Mouse (Mus musculus) kidney, embryonic 14.5 days (tissue): ENCODE data around the gene Jmy. TPM values are rescaled to one million over a fixed set of nuclear protein-coding genes. Genes with fewer than 3 reads are reported as not detected.

Experiments
- ATAC-seq: fragments of 200-750 bp; cut with Nextera tagmentation; 2 replicates; pipeline ENCODE4 v1.8.0; 2017; ENCODE audit warnings: moderate number of reproducible peaks, mild to moderate bottlenecking, moderate TSS enrichment, moderate library complexity; ENCODE audit not compliant: low FRiP score, low TSS enrichment
- H3K27ac ChIP-seq: fragments of 300-500 bp; sonication (generic); 2 replicates; pipeline ENCODE4 v1.5.1; 2014; ENCODE audit warnings: low read depth, mild to moderate bottlenecking, low read length, moderate library complexity, mixed read lengths
- H3K27me3 ChIP-seq: fragments of 300-500 bp; sonication (generic); 2 replicates; pipeline ENCODE4 v1.6.1; 2014; ENCODE audit warnings: mild to moderate bottlenecking, low read length; ENCODE audit not compliant: control insufficient read depth, insufficient read depth
- H3K36me3 ChIP-seq: fragments of 300-500 bp; sonication (generic); 2 replicates; pipeline ENCODE4 v1.6.1; 2014; ENCODE audit warnings: low read length, mixed read lengths; ENCODE audit not compliant: control insufficient read depth, insufficient read depth
- H3K4me1 ChIP-seq: fragments of 300-500 bp; sonication (generic); 2 replicates; pipeline ENCODE4 v1.6.1; 2014; ENCODE audit warnings: low read length, mixed read lengths; ENCODE audit not compliant: control insufficient read depth, insufficient read depth
- H3K4me2 ChIP-seq: fragments of 300-500 bp; sonication (generic); replicated peaks from 2 replicates; pipeline ENCODE4 v1.6.1; 2014; ENCODE audit warnings: low read depth, mild to moderate bottlenecking, low read length
- H3K4me3 ChIP-seq: fragments of 300-500 bp; sonication (generic); 2 replicates; pipeline ENCODE4 v1.5.1; 2014; ENCODE audit warnings: mild to moderate bottlenecking, low read length
- H3K9ac ChIP-seq: fragments of 300-500 bp; sonication (generic); 2 replicates; pipeline ENCODE4 v1.6.1; 2014; ENCODE audit warnings: low read depth, mild to moderate bottlenecking, low read length, moderate library complexity
- H3K9me3 ChIP-seq: fragments of 300-500 bp; sonication (generic); 2 replicates; pipeline ENCODE4 v1.6.1; 2016; ENCODE audit warnings: low read length; ENCODE audit not compliant: control insufficient read depth
- WGBS: fragments of 180-500 bp; shearing (Covaris S2); extraction: QIAGEN DNeasy Blood & Tissue Kit; methylation state at CpG from one replicate; pipeline ENCODE4 v1.1.7; 2014; 5-methylcytosine and 5-hydroxymethylcytosine counted together
- polyA plus RNA-seq: library from polyadenylated mRNA; unstranded; fragments of >200 nt; fragmentation: Nextera tagmentation; extraction: Ambion mirVana; gene quantifications from 2 replicates; pipeline ENCODE4 v1.2.1, GENCODE M21; 2014

Jmy gene
- polyA plus RNA-seq, 1 experiment from 2014 or later, result 8.5 TPM

DNA sequence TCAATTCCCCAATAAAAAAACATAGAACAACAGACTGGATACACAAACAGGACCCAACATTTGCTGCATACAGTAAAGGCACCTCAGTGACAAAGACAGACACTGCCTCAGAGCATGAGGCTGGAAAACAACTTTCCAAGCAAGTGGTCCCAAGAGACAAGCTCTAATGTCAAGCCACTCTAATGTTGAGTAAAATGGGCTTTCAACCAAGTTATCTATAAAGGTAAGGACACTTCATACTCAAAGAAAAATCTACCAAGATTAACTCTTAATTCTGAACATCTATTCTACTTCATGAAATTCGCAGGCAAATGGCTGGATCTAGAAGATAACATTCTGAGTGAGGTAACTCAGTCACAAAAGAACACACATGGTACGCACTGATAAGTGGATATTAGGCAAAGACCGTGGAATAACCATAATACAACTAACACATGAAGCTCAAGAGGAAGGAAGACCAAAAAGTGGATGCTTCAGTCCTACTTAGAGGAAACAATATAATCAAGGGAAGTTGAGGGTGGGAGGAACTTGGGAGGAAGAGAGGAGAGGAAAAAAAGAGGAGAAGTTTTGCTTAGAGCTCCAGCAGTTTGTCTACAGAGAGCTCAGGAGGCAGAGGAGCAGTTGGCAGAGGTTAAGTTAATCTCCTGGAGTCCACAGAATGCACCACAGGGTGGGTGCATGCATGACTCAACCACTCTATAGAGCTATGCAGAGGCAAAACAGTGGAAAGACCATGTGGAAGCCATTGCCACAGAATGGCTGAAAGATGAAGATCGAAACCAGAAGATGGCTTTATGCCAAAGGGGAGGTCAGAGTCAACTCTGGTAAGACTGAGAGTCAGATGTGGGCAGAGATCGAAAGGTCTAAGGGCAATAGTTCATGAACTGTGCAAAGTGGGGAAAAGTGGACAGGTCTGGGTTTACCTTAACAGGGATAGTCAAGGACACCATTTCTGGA lies 71.4 kb downstream of the Jmy start:
- Histone ChIP-seq H3K4me3 (no peak overlapping the region), H3K4me2 (no peak overlapping the region), H3K36me3 (no peaks in the 10 kb centered on the region), H3K9ac (no peak overlapping the region), H3K9me3 (no peaks in the 10 kb centered on the region), H3K4me1 (no peaks in the 10 kb centered on the region), H3K27ac (no peak overlapping the region), H3K27me3 (no peaks in the 10 kb centered on the region)
- ATAC-seq, result no peak
- 90% methylated on average over 5 of the region's 5 CpGs for WGBS

DNA sequence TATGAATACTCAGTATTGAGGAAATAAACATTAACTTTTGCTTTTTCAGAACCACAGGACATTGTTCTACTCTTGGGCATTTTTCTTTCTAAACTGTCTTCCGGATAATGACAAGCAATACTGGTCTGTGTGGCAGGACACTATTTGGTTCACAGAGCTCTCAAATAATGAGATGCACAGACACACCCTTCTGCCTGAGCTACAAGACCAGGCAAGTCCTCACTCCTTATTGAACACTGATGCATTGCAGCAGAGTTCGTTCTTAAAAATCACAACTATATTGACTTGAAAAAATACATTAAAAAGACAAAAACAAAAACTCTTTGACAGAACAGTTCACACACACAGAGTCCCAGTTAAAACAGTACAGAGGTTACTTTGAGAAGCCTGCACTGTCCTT lies 76.4 kb downstream of the Jmy start:
- H3K4me3 ChIP-seq, result no peak overlapping the region
- WGBS, result 89% methylated on average over 2 of the region's 2 CpGs
- no peak overlapping the region for H3K4me2 ChIP-seq
- no peaks in the 10 kb centered on the region for H3K4me1 ChIP-seq
- no peak overlapping the region for H3K9ac ChIP-seq
- H3K27me3 ChIP-seq, result no peaks in the 10 kb centered on the region
- no peak for ATAC-seq
- H3K9me3 ChIP-seq, result no peaks in the 10 kb centered on the region
- H3K36me3 ChIP-seq, result no peaks in the 10 kb centered on the region
- H3K27ac ChIP-seq, result no peak overlapping the region

DNA sequence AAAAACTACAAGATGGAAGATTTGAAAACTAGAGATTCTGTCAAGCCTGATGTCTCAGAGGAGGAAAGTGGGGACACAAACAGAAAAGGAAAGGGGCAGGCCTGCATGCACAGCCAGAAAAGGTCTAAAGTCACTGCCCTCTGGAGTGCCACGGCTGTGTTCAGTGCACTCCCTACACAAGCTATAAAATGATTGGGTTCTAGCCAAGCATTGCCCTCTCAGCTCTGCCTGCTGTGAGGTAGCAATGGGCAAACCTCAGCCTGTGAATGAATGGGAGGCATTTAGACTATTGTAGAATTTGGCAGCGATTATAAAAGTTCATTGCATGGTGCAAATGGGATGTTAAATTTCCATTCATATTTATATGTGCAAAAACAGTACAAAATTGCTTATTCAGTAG lies 79.8 kb downstream of the Jmy start:
- Histone ChIP-seq H3K4me1 (no peaks in the 10 kb centered on the region), H3K27ac (no peak overlapping the region), H3K27me3 (no peaks in the 10 kb centered on the region), H3K9me3 (no peaks in the 10 kb centered on the region), H3K4me3 (no peak overlapping the region), H3K4me2 (no peak overlapping the region), H3K9ac (no peak overlapping the region), H3K36me3 (no peaks in the 10 kb centered on the region)
- WGBS, result 71% methylated on average over 2 of the region's 2 CpGs
- ATAC-seq, result no peak

DNA sequence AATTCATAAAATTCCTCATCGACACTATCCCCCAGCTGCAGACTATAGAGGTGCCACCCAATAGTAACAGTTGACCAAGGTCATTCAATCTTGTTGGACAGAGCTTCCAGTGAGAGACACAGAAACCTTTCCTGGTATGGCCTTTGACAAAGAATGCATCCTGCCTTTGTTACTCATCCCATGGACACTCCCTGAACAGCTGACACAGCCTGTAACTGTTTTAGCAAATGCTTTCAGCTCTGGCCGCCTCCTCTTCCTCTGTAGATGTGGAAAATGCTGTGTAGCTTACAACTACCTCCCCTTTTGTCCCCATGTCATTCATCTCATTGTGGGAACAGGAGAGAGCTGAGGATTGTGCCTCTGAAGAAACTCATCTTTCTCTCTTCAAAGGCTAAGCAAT lies 81.3 kb downstream of the Jmy start:
- no peak overlapping the region for H3K27ac ChIP-seq
- no peaks in the 10 kb centered on the region for H3K36me3 ChIP-seq
- H3K4me2 ChIP-seq, result no peak overlapping the region
- H3K9me3 ChIP-seq, result no peaks in the 10 kb centered on the region
- 89% methylated on average over 2 of the region's 2 CpGs for WGBS
- no peak overlapping the region for H3K9ac ChIP-seq
- no peaks in the 10 kb centered on the region for H3K4me1 ChIP-seq
- no peaks in the 10 kb centered on the region for H3K27me3 ChIP-seq
- H3K4me3 ChIP-seq, result no peak overlapping the region
- no peak for ATAC-seq

DNA sequence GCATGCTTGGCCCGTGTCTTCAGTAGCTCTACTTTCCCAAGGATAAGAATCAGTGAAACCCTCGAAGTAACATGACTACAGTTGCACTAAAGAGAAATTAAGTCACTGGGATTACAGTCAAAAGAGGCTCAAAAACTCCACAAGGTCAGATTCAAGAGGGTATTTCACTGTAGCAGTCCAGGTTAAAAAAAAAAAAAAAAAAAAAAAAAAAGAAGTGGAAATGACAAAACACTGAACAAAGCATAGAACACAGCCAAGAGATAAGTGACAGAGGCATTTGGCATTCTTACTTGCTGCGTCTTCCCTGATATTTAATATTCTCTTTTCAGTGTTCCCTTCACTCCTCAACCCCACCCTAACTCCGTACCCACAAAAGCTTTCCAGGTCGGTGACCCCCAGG lies 84.6 kb downstream of the Jmy start:
- WGBS, result 88% methylated on average over 5 of the region's 5 CpGs
- no peak for ATAC-seq
- Histone ChIP-seq H3K4me2 (no peak overlapping the region), H3K36me3 (no peaks in the 10 kb centered on the region), H3K4me3 (no peak overlapping the region), H3K27me3 (no peaks in the 10 kb centered on the region), H3K9ac (no peak overlapping the region), H3K9me3 (no peaks in the 10 kb centered on the region), H3K27ac (no peak overlapping the region), H3K4me1 (no peaks in the 10 kb centered on the region)

DNA sequence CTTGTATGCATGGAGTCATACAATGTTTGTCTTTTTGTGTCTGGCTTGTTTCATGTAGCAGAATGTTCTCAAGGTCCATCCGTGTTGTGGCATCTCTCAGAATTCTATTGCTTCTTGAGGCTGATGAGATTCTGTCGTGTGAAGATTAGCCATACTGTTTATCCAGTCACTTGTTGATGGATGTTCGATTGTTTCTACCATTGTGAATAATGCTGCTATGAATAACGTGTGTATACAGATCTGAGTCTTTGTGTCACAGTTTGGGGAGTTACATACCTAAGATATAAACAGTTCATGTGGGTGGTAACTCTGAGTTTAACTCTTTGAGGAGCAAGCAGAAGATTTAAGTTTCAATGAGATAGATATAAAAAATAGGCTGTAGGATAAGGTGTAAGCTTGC lies 89.3 kb downstream of the Jmy start:
- Histone ChIP-seq H3K4me3 (no peak overlapping the region), H3K9me3 (no peaks in the 10 kb centered on the region), H3K27ac (no peak overlapping the region), H3K4me1 (no peaks in the 10 kb centered on the region), H3K36me3 (no peaks in the 10 kb centered on the region), H3K9ac (no peak overlapping the region), H3K4me2 (no peak overlapping the region), H3K27me3 (no peaks in the 10 kb centered on the region)
- WGBS, result 86% methylated on average over 4 of the region's 4 CpGs
- no peak for ATAC-seq

DNA sequence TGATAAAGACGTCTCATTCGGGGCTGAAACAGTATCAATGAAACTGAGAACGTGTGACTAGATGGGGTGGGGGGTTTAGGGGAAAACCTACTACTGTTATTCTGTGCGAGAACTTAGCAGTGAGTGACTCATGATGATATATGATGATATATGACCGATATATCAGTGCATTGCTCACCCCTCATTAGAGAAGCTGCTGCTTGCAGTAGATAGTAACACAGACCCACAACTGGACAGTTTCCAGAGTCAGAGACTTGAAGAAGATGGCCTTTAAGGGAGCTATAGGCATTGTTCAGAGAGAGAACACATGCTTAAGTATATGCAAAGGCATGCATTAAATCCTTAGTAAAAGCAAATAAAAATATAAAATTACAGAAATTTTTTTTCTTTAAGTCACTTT lies 92.8 kb downstream of the Jmy start:
- no peak for ATAC-seq
- no peak overlapping the region for H3K4me3 ChIP-seq
- no peak overlapping the region for H3K27ac ChIP-seq
- H3K9ac ChIP-seq, result no peak overlapping the region
- no peaks in the 10 kb centered on the region for H3K9me3 ChIP-seq
- peaks cover 2% of the 10 kb centered on the region; the same call in 1 of the 2 replicates for H3K36me3 ChIP-seq
- WGBS, result 78% methylated on average over 5 of the region's 5 CpGs
- H3K4me2 ChIP-seq, result no peak overlapping the region
- H3K27me3 ChIP-seq, result no peaks in the 10 kb centered on the region
- no peaks in the 10 kb centered on the region for H3K4me1 ChIP-seq

DNA sequence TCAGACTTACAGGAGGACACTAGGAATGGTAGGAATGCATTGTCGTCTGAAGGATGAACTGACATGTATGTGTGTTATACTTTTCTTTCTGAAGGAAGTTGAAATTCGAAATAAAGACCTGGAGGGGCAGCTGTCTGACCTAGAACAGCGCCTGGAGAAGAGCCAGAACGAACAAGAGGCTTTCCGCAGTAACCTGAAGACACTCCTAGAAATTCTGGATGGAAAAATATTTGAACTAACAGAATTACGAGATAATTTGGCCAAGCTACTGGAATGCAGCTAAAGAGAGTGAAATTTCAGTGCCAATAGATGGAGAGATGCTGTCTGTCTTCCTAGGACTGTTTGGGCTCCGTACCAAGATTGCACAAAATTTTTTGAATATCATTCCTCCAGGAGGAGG lies 97.7 kb downstream of the Jmy start:
- Histone ChIP-seq H3K27ac (no peak overlapping the region), H3K4me2 (no peak overlapping the region), H3K4me1 (no peaks in the 10 kb centered on the region), H3K9ac (no peak overlapping the region), H3K27me3 (no peaks in the 10 kb centered on the region), H3K4me3 (no peak overlapping the region), H3K9me3 (no peaks in the 10 kb centered on the region), H3K36me3 (peaks cover 2% of the 10 kb centered on the region; the same call in 1 of the 2 replicates)
- 93% methylated on average over 7 of the region's 7 CpGs for whole genome bisulfite sequencing
- no peak for ATAC-seq

DNA sequence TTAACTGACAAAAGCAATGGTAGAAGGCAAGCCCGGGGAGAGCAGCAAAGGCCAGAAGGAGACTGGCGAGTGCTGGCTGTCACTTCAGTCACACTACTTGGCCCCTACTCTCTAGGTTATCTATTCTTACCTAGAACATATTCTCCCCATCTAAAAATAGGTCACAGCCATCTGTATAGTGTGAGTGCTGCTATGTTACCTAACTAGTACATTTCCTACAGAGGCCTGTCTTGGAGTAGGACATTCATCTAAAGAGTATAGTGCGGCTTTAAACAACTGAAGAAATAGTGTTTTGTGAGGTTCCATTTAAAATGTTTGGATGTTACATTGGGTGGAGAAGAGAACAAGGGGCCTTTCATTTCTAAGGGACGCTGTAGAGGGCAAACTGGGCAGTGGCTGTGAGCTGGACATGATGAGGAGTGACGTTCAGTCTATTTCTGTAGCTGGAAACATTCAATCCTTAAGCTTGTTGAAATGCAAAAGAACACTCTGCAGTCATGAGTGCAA lies 99.8 kb downstream of the Jmy start:
- no peak overlapping the region for H3K4me2 ChIP-seq
- ATAC-seq, result no peak
- no peaks in the 10 kb centered on the region for H3K4me1 ChIP-seq
- H3K4me3 ChIP-seq, result no peak overlapping the region
- 95% methylated on average over 5 of the region's 5 CpGs for WGBS
- H3K27ac ChIP-seq, result no peak overlapping the region
- no peaks in the 10 kb centered on the region for H3K9me3 ChIP-seq
- peaks cover 2% of the 10 kb centered on the region; the same call in 1 of the 2 replicates for H3K36me3 ChIP-seq
- H3K27me3 ChIP-seq, result no peaks in the 10 kb centered on the region
- H3K9ac ChIP-seq, result no peak overlapping the region
